Mouse (Mus musculus): Measurements from ENCODE around the gene Prkce. TPM values are rescaled to one million over a fixed set of nuclear protein-coding genes. Genes with fewer than 3 reads are reported as not detected.

Gene Prkce
- polyA plus RNA-seq, 1 experiment from 2014 or later: 11.8 TPM

DNA sequence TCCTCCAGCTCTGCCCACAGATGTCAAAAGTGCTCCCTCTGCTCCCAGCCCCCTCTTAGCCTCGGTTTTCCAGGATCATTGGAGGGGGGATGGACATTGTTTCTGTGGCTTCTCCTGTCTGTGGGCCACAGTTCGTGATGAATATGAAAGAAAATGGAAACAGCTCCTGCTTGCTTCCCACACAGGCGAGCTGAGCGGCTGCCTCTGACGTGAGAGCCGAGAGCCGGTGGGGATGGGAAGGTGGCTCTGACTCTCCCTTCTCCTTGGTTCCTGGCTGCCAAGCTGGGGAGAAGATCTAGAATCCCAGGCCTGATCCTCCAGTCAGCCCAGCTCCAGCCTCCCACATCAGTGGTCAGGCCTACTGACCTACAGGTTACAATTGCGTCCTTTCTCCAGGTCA lies 61.3 kb downstream of the Prkce start:
- Histone ChIP-seq H3K27ac (no peak overlapping the region), H3K4me3 (replicated peaks) (no peak overlapping the region), H3K4me2 (replicated peaks) (no peak overlapping the region), H3K9ac (replicated peaks) (no peak overlapping the region), H3K36me3 (no peaks in the 10 kb centered on the region), H3K4me1 (replicated peaks) (peaks cover 5% of the 10 kb centered on the region; the same call in 1 of the 2 replicates), H3K9me3 (no peaks in the 10 kb centered on the region), H3K27me3 (no peaks in the 10 kb centered on the region)
- WGBS: 91% methylated on average over 8 of the region's 8 CpGs
- ATAC-seq: no peak

DNA sequence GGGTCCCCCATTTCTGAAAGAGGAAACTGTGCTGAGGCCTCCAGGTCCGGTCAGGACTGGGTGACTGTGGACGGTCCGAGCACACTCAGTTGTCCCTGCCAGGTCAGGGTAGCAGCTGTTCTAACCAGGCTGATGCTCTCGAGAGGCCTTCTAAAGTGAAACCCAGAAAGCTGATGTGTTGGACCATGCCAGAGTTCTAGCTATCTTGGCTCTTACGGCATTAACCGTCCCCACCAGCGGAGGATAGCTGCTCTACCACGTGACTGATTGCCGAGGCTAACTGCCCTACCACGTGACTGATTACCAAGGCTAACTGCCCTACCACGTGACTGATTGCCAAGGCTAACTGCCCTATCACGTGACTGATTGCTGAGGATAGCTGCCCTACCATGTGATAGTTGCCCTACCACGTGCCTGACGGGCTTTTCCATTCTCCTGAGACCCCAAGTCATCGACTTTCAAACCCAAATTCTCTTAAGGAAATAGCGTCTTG lies 62.6 kb downstream of the Prkce start:
- no peak overlapping the region for H3K4me2 ChIP-seq (replicated peaks)
- WGBS: 94% methylated on average over 16 of the region's 16 CpGs

DNA sequence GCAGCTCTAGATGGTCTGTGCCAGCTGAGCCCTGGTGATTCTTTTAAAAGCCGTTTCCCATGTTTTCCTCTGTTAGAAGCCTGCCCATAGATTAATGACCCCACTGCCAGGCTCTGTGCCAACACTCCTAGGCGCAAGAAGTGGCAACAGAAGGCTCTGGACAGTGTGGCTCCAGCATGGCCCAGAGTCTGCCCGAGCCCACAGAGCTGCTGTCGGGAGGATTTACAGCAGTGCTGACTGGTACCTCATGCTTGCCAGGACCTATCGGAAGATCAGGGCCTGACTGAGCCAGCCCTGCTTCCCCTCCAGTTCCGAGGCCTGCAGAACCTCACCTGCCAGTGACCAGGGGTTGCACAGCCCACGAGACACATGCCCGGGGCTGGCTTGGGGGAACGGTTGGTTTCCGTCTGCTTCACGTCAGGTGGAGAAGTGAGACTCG lies 64.2 kb downstream of the Prkce start:
- Histone ChIP-seq H3K9me3 (no peaks in the 10 kb centered on the region), H3K9ac (replicated peaks) (no peak overlapping the region), H3K4me2 (replicated peaks) (no peak overlapping the region), H3K36me3 (no peaks in the 10 kb centered on the region), H3K27ac (no peak overlapping the region; the same call in 1 of the 2 replicates), H3K27me3 (no peaks in the 10 kb centered on the region), H3K4me1 (replicated peaks) (peaks cover 12% of the 10 kb centered on the region), H3K4me3 (replicated peaks) (no peak overlapping the region)
- peak; percentile 28; the same call in 1 of the 2 replicates for ATAC-seq
- WGBS: 93% methylated on average over 12 of the region's 12 CpGs

More for the DNA sequence above, 62.6 kb downstream of the Prkce start:
- Histone ChIP-seq H3K27me3 (no peaks in the 10 kb centered on the region), H3K36me3 (no peaks in the 10 kb centered on the region), H3K4me1 (replicated peaks) (peaks cover 12% of the 10 kb centered on the region), H3K27ac (no peak overlapping the region), H3K9me3 (no peaks in the 10 kb centered on the region), H3K4me3 (replicated peaks) (no peak overlapping the region), H3K9ac (replicated peaks) (no peak overlapping the region)
- ATAC-seq: no peak

DNA sequence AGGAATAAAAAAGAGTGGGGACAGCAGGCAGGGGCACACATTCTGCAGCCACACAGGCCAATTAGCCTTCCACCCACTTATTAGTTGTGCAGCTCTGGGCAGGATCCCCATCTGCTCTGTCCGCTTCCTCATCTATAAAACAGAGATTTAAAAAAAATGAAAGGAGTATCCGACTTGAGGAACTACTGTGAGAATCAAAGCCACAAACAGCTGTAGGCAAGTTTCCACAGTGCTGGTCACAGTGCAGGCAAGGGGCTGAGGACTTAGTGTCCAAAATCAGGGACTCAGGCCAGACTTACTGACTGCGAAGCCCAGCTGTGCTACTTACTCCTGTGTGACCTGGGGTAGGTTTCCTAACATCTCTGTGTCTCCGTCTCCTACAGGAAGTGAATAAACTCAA lies 64.7 kb downstream of the Prkce start:
- H3K4me1 ChIP-seq (replicated peaks): peaks cover 12% of the 10 kb centered on the region
- no peak overlapping the region for H3K4me2 ChIP-seq (replicated peaks)
- no peak overlapping the region for H3K4me3 ChIP-seq (replicated peaks)
- no peak overlapping the region for H3K27ac ChIP-seq
- no peaks in the 10 kb centered on the region for H3K9me3 ChIP-seq
- no peaks in the 10 kb centered on the region for H3K27me3 ChIP-seq
- 82% methylated on average over 4 of the region's 4 CpGs for WGBS
- ATAC-seq: no peak
- no peaks in the 10 kb centered on the region for H3K36me3 ChIP-seq
- H3K9ac ChIP-seq (replicated peaks): no peak overlapping the region

DNA sequence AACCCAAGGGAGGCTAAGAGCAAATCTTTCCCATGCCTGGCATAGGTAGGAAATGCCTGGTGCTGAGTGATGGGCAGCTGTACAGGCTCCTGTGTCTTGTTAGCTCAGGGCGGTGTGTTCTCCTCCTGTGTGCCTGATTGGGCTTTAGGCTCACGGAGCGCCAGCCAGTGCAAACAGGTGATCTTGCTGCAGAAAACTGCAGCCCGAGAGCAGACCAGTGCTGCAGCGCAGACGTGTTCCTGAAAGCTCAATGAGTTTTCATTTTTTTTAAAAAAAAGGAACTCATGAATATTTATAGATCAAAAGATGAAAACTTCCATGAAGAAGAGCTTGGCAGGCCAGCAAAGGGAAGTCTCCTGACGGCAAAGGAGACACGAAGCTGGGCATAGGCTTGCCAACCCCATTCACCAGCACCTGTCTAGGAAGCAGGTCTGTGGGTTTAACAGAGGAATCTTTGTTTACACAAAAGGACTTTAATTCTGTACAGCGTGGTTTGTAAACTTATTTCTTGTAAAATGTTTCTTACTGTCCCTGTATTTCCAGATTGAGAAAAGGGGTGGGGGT lies 67.1 kb downstream of the Prkce start:
- Histone ChIP-seq H3K9me3 (no peaks in the 10 kb centered on the region), H3K9ac (replicated peaks) (no peak overlapping the region), H3K27me3 (no peaks in the 10 kb centered on the region), H3K4me2 (replicated peaks) (no peak overlapping the region), H3K36me3 (no peaks in the 10 kb centered on the region), H3K4me1 (replicated peaks) (peaks cover 12% of the 10 kb centered on the region), H3K27ac (no peak overlapping the region), H3K4me3 (replicated peaks) (no peak overlapping the region)
- peak; percentile 75; the same call in 1 of the 2 replicates for ATAC-seq
- 57% methylated on average over 9 of the region's 9 CpGs for WGBS

DNA sequence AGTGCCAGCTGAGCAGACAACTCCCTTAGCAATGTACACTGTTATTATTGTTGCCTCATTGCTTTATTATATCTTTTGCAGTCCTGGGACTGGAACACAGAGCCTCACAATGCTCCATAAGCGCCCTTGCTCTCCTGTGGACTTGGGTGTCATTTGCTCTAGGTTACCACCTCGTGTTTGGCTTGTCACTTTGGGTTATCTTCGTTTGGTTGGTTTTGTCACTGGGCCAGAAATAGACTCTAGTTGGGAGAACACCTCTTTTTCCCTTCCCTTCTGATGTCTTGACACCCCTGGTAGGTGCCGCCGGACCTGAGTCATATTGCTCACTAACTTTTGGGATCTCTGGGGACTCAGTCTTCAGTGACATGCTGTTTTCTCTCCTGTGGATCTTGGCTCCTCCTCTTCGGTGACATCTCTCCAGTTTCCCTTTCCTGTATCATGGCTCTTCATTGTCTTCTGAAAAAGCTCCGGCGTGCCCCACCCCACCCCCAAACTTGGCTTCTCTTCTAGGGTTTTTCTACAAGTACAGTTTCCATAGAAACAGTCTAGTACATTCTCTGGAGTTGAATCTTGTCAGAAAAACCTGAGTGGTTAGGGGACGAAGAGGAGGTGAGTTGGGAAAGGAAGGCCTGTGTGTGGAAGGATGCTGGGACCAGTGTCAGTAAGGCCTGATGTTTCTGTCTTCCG lies 68.6 kb downstream of the Prkce start:
- Histone ChIP-seq H3K4me3 (replicated peaks) (no peak overlapping the region), H3K9ac (replicated peaks) (no peak overlapping the region), H3K4me2 (replicated peaks) (no peak overlapping the region), H3K27me3 (no peaks in the 10 kb centered on the region), H3K27ac (no peak overlapping the region), H3K36me3 (no peaks in the 10 kb centered on the region), H3K9me3 (no peaks in the 10 kb centered on the region), H3K4me1 (replicated peaks) (peaks cover 12% of the 10 kb centered on the region)
- ATAC-seq: no peak
- 87% methylated on average over 10 of the region's 10 CpGs for WGBS

DNA sequence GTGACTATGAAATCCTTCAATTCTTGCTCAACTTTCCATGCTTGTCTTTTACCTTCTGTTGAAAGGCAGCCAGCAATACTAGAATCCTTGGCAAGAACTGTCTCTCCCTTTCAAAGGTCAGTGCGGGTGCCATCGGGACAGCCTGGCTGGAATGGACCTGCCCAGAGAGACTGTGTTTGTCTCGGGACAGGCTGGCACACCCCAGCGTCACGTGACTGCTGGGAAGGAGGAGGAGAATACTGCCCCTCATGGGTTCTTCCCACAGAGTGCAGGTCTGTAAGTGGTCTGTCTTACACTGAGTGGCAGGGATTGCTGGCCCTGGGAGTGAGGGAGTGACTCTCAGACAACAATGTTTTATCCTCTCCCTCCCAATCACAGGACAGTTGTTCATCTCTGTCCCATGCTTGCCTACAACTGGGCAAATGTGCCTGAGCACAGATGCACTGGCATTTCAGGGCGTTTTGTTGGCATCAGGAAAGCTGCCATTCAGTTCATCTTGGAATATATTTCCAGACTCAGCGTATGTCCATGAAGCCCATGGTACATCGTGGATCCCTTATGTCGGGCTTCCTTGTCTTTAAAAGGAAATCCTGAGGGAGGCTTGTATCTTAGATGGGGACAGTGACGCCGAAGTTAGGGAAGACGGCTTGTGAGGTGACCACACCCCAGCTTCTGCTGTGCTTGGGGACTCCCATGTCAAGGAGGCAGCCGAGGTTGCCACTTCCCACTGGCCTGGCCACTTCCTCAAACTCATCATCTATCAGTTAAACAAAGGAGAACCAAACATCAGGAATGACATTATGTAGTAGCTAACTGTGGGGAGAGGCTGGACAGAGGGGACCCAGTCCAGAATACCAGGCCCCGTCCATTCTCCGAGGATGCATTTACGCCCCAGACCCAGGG lies 69.5 kb downstream of the Prkce start:
- WGBS: 93% methylated on average over 16 of the region's 16 CpGs

DNA sequence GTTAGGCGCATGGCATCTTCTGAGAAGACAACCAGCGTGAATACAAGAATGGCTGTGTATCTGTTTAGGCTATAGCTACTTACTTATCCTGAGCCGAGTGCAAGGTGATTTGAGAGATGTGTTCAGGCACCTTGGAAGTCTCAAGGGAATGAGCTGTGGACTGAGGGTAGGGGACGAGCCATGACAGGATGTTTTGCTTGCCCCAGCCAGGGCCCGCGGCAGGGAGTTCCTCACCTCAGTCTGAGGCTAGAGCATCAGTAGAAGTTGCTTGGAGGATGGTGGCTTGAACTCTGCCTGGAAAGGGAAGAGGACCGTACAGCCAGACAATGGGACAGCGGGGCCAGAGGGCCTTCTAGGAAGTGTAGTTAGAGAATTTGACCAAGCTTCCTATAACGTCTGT lies 74.7 kb downstream of the Prkce start:
- Histone ChIP-seq H3K4me2 (replicated peaks) (no peak overlapping the region), H3K9me3 (no peaks in the 10 kb centered on the region), H3K4me3 (replicated peaks) (no peak overlapping the region), H3K27me3 (no peaks in the 10 kb centered on the region), H3K4me1 (replicated peaks) (peaks cover 5% of the 10 kb centered on the region), H3K9ac (replicated peaks) (no peak overlapping the region), H3K27ac (no peak overlapping the region), H3K36me3 (no peaks in the 10 kb centered on the region)
- no peak for ATAC-seq
- 94% methylated on average over 9 of the region's 9 CpGs for WGBS

More for the DNA sequence above, 69.5 kb downstream of the Prkce start:
- no peak overlapping the region for H3K4me2 ChIP-seq (replicated peaks)
- no peaks in the 10 kb centered on the region for H3K27me3 ChIP-seq
- no peak overlapping the region for H3K4me3 ChIP-seq (replicated peaks)
- no peaks in the 10 kb centered on the region for H3K36me3 ChIP-seq
- peaks cover 7% of the 10 kb centered on the region for H3K4me1 ChIP-seq (replicated peaks)
- H3K27ac ChIP-seq: no peak overlapping the region
- ATAC-seq: no peak
- H3K9ac ChIP-seq (replicated peaks): no peak overlapping the region
- H3K9me3 ChIP-seq: no peaks in the 10 kb centered on the region

DNA sequence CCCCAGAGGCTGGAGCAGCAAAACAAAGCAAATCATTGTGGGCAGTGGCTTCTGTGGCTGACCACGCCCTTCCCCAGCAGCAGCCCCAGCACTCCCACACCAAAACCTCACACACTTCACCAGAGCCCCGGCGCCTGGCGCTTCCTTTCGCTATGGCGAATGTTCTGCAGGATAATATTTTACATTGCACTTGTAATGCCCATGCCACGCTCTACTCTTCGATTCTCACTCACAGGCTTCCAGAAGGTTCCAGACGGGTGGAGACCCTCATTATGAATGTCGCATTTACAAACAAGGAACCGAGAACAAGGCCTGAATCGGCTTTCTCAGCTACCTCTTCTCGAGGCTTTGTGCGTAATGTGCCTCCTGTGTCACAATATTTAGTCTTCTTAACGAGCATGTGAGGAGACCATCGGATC lies 75.5 kb downstream of the Prkce start:
- H3K27ac ChIP-seq: no peak overlapping the region
- no peaks in the 10 kb centered on the region for H3K36me3 ChIP-seq
- H3K9me3 ChIP-seq: no peaks in the 10 kb centered on the region
- no peak for ATAC-seq
- WGBS: 91% methylated on average over 16 of the region's 16 CpGs
- no peak overlapping the region for H3K9ac ChIP-seq (replicated peaks)
- H3K4me2 ChIP-seq (replicated peaks): no peak overlapping the region
- no peak overlapping the region for H3K4me3 ChIP-seq (replicated peaks)
- H3K27me3 ChIP-seq: no peaks in the 10 kb centered on the region
- peaks cover 7% of the 10 kb centered on the region for H3K4me1 ChIP-seq (replicated peaks)

DNA sequence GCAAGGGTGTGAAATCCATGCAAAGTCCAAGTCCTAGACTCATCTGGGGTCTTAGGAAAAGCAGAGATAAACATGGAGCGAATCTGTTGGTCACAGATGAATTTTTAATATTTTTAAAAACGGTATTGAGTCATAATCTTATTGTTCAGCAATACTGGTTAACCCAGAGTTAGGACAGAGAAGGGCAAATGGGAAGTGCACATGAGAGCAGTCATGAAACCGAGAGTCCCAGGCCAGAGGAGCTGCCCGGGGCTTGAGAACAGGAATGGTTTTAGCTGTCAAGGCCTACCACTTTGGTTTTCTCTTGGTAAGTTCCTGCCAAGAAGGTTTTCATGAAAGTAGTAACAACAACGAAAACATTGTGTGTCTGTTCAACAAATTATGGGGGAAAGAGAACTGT lies 76.8 kb downstream of the Prkce start:
- ATAC-seq: no peak
- Histone ChIP-seq H3K4me2 (replicated peaks) (no peak overlapping the region), H3K27me3 (no peaks in the 10 kb centered on the region), H3K4me3 (replicated peaks) (no peak overlapping the region), H3K27ac (no peak overlapping the region), H3K9me3 (no peaks in the 10 kb centered on the region), H3K36me3 (no peaks in the 10 kb centered on the region), H3K9ac (replicated peaks) (no peak overlapping the region), H3K4me1 (replicated peaks) (peaks cover 7% of the 10 kb centered on the region)
- 95% methylated on average over 5 of the region's 5 CpGs for WGBS

DNA sequence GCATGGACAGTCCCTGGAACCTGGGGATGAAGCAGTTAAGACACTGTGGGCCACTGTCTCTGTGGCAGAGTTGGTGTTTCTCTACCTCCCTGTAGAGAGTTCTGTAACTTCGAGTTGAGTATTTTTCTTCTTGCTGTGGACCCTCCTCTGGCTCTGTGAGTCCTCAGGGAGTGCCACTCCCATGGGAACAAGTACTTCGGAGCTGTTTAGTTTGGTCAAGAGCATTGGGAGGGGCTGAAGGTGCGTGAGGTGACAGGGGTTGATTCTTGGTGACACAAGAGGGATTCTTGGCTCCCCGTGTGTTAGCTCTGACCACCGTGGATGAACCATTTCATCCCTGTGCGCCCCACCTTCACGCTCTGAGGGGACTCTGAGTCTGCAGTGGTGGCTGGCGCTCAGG lies 81.2 kb downstream of the Prkce start:
- Histone ChIP-seq H3K4me2 (replicated peaks) (no peak overlapping the region), H3K4me3 (replicated peaks) (no peak overlapping the region), H3K27ac (no peak overlapping the region), H3K9ac (replicated peaks) (no peak overlapping the region), H3K4me1 (replicated peaks) (peaks cover 12% of the 10 kb centered on the region), H3K27me3 (no peaks in the 10 kb centered on the region), H3K9me3 (no peaks in the 10 kb centered on the region), H3K36me3 (no peaks in the 10 kb centered on the region)
- 88% methylated on average over 8 of the region's 8 CpGs for WGBS
- ATAC-seq: no peak
